24 mouse cellular contexts compared by ENCODE assay signal in genomic region chr2:58183658-58184057, GRCm38 (mm10). TPM values are rescaled to one million over a fixed set of nuclear protein-coding genes. Genes with fewer than 3 reads are reported as not detected.
DNase-seq lines count a peak whose midpoint lies in the region; ATAC-seq and TF ChIP-seq lines count a peak whose summit lies in the region.
"Had no signal": no experiment of that assay in that cellular context is flagged by ENCODE, and none has a peak within 500 bp of the region (broad histone marks: within the 10 kb centered on the region; RNA-seq: fewer than 3 reads in every experiment).

No protein-coding gene starts in this region.

- peak; percentile 29 for DNase-seq in kidney, adult 2 months
- peak; percentile 55 to 63 for DNase-seq in spleen, postnatal 36 days (ENCODE audit: low spot score in 2 of 2)
- no peak for DNase-seq in spleen, adult 18-20 months
- DNase-seq in splenic B cell, adult 2 months (ENCODE audit: low read depth, low spot score) = peak; percentile 74
- DNase-seq in hindbrain, embryonic 11.5 days (ENCODE audit: low spot score) = no peak
- DNase-seq: adrenal gland, postnatal 14 days; cerebellum, postnatal 14 days; embryo, embryonic 11 days; kidney, adult 11 months; kidney, postnatal 10 days; layer of hippocampus, postnatal 36 days; lung, embryonic 14.5 days; retina, postnatal 1 day; right cerebral cortex, postnatal 4 days; thymus, postnatal 36 days had no signal

- H3K9me3 ChIP-seq in kidney, embryonic 16.5 days (ENCODE audit: low read length) = no peaks in the 10 kb centered on the region
- no peaks in the 10 kb centered on the region for H3K9me3 ChIP-seq in hindbrain, embryonic 11.5 days (ENCODE audit: control insufficient read depth, low read length)
- no peaks in the 10 kb centered on the region for H3K9me3 ChIP-seq in intestine, postnatal 0 days (ENCODE audit: control insufficient read depth)
- H3K9me3 ChIP-seq: heart, embryonic 10.5 days; hindbrain, embryonic 15.5 days; limb, embryonic 13.5 days; midbrain, embryonic 15.5 days had no signal

- TF ChIP-seq POLR2A in kidney, adult 2 months (IDR thresholded peaks at IDR 0.05; ENCODE audit: low read depth, low read length) = no peak

- WGBS in kidney, adult 2 months = 77% methylated on average over 2 of the region's 2 CpGs
- 79% methylated on average over 2 of the region's 2 CpGs for WGBS in kidney, embryonic 16.5 days
- 82% methylated on average over 2 of the region's 2 CpGs for WGBS in hindbrain, embryonic 11.5 days
- 83% methylated on average over 2 of the region's 2 CpGs for WGBS in intestine, postnatal 0 days

- ATAC-seq in kidney, embryonic 16.5 days (ENCODE audit: low FRiP score, low TSS enrichment) = no peak
- ATAC-seq in megakaryocyte, adult 5-6 weeks (ENCODE audit: poor library complexity, severe bottlenecking) = peak; percentile 90
- no peak for ATAC-seq in hindbrain, embryonic 11.5 days (ENCODE audit: low FRiP score)
- no peak for ATAC-seq in intestine, postnatal 0 days
- ATAC-seq: midbrain, embryonic 15.5 days; Patski had no signal

- no peaks in the 10 kb centered on the region for H3K27me3 ChIP-seq in kidney, adult 2 months (replicated peaks; ENCODE audit: control insufficient read depth, insufficient read depth, low read length)
- no peaks in the 10 kb centered on the region for H3K27me3 ChIP-seq in kidney, embryonic 16.5 days (ENCODE audit: insufficient read depth, low read length)
- H3K27me3 ChIP-seq in splenic B cell, adult 2 months (ENCODE audit: control insufficient read depth, insufficient read depth, low read length, poor library complexity, severe bottlenecking) = no peaks in the 10 kb centered on the region
- H3K27me3 ChIP-seq in hindbrain, embryonic 11.5 days (ENCODE audit: control insufficient read depth, insufficient read depth, low read length) = no peaks in the 10 kb centered on the region
- no peaks in the 10 kb centered on the region for H3K27me3 ChIP-seq in intestine, postnatal 0 days (replicated peaks; ENCODE audit: control insufficient read depth, insufficient read depth, low read length)
- H3K27me3 ChIP-seq: hindbrain, embryonic 15.5 days; limb, embryonic 13.5 days; midbrain, embryonic 15.5 days; Patski had no signal

- no peak overlapping the region for H3K4me3 ChIP-seq in kidney, adult 2 months (ENCODE audit: insufficient read depth, low read depth, low read length)
- H3K4me3 ChIP-seq in kidney, embryonic 16.5 days (ENCODE audit: low read length) = no peak overlapping the region
- H3K4me3 ChIP-seq in hindbrain, embryonic 11.5 days (ENCODE audit: low read depth, low read length) = no peak overlapping the region
- H3K4me3 ChIP-seq in intestine, postnatal 0 days (ENCODE audit: low read depth, low read length) = no peak overlapping the region
- H3K4me3 ChIP-seq: heart, embryonic 10.5 days; hindbrain, embryonic 15.5 days; limb, embryonic 13.5 days; midbrain, embryonic 15.5 days had no signal

- peaks cover 1% of the 10 kb centered on the region; the same call in 1 of the 2 replicates for H3K4me1 ChIP-seq in kidney, adult 2 months (ENCODE audit: control insufficient read depth, insufficient read depth, low read length)
- H3K4me1 ChIP-seq in kidney, embryonic 16.5 days (ENCODE audit: insufficient read depth, low read length) = no peaks in the 10 kb centered on the region
- H3K4me1 ChIP-seq in hindbrain, embryonic 11.5 days (replicated peaks; ENCODE audit: control insufficient read depth, insufficient read depth, low read length) = no peaks in the 10 kb centered on the region
- no peaks in the 10 kb centered on the region for H3K4me1 ChIP-seq in intestine, postnatal 0 days (replicated peaks; ENCODE audit: control insufficient read depth, insufficient read depth, low read length)
- H3K4me1 ChIP-seq: heart, embryonic 10.5 days; hindbrain, embryonic 15.5 days; limb, embryonic 13.5 days; midbrain, embryonic 15.5 days had no signal

- no peak for TF ChIP-seq CTCF in kidney, adult 2 months (conservative IDR thresholded peaks at IDR 0.05; ENCODE audit: insufficient read depth, insufficient read length, low read depth, low read length)
- no peak for TF ChIP-seq CTCF in intestine, postnatal 0 days (IDR thresholded peaks at IDR 0.05; ENCODE audit: low read depth)

- no peak overlapping the region for H3K27ac ChIP-seq in kidney, adult 2 months (ENCODE audit: insufficient read depth, low read depth, low read length)
- H3K27ac ChIP-seq in kidney, embryonic 16.5 days (ENCODE audit: low read length) = no peak overlapping the region
- H3K27ac ChIP-seq in hindbrain, embryonic 11.5 days (ENCODE audit: low read depth, low read length) = no peak overlapping the region
- no peak overlapping the region for H3K27ac ChIP-seq in intestine, postnatal 0 days (ENCODE audit: low read depth, low read length)
- H3K27ac ChIP-seq: heart, embryonic 10.5 days; hindbrain, embryonic 15.5 days; limb, embryonic 13.5 days; midbrain, embryonic 15.5 days had no signal

- H3K4me2 ChIP-seq in kidney, embryonic 16.5 days (replicated peaks; ENCODE audit: low read depth, low read length) = no peak overlapping the region
- H3K4me2 ChIP-seq in hindbrain, embryonic 11.5 days (replicated peaks; ENCODE audit: low read depth, low read length) = no peak overlapping the region
- no peak overlapping the region for H3K4me2 ChIP-seq in intestine, postnatal 0 days (replicated peaks; ENCODE audit: low read depth)
- H3K4me2 ChIP-seq: hindbrain, embryonic 15.5 days; limb, embryonic 13.5 days; lung, embryonic 14.5 days; midbrain, embryonic 15.5 days had no signal

- H3K36me3 ChIP-seq in kidney, adult 2 months (ENCODE audit: control insufficient read depth, insufficient read depth, low read length) = no peaks in the 10 kb centered on the region
- no peaks in the 10 kb centered on the region for H3K36me3 ChIP-seq in kidney, embryonic 16.5 days (ENCODE audit: insufficient read depth, low read length)
- no peaks in the 10 kb centered on the region for H3K36me3 ChIP-seq in splenic B cell, adult 2 months (ENCODE audit: control insufficient read depth, insufficient read depth, low read length, poor library complexity, severe bottlenecking)
- no peaks in the 10 kb centered on the region for H3K36me3 ChIP-seq in hindbrain, embryonic 11.5 days (ENCODE audit: control insufficient read depth, insufficient read depth, low read length)
- no peaks in the 10 kb centered on the region for H3K36me3 ChIP-seq in intestine, postnatal 0 days (ENCODE audit: control insufficient read depth, insufficient read depth)
- H3K36me3 ChIP-seq: heart, embryonic 10.5 days; hindbrain, embryonic 15.5 days; limb, embryonic 13.5 days; midbrain, embryonic 15.5 days had no signal

- H3K9ac ChIP-seq in kidney, embryonic 16.5 days (replicated peaks; ENCODE audit: low read length) = no peak overlapping the region
- H3K9ac ChIP-seq in hindbrain, embryonic 11.5 days (ENCODE audit: low read depth, low read length) = no peak overlapping the region
- no peak overlapping the region for H3K9ac ChIP-seq in intestine, postnatal 0 days (ENCODE audit: low read depth, low read length)
- H3K9ac ChIP-seq: hindbrain, embryonic 15.5 days; limb, embryonic 13.5 days; lung, embryonic 14.5 days; midbrain, embryonic 15.5 days had no signal

RNA-seq across cellular contexts. Expression of gene Cytip, which starts 11.7 kb away (rescaled TPM):
- 22.0 and 23.1 TPM in 2 replicates for polyA plus RNA-seq in kidney, adult 2 months (2012; rRNA removed)
- 1.4 and 1.5 TPM in 2 replicates for polyA plus RNA-seq in kidney, embryonic 16.5 days (2015; fragmentation: Nextera tagmentation; extraction: Ambion mirVana)
- total RNA-seq in megakaryocyte, adult 5-6 weeks (2015) = 125 and 144 TPM in 2 replicates
- total RNA-seq in megakaryocyte, adult 5-6 weeks (2017) = 285 and 325 TPM in 2 replicates
- polyA plus RNA-seq in hindbrain, embryonic 11.5 days (2014; fragmentation: Nextera tagmentation; extraction: Ambion mirVana) = 0.11 and 0.20 TPM in 2 replicates
- polyA plus RNA-seq in intestine, postnatal 0 days (2015; fragmentation: Nextera tagmentation; extraction: Ambion mirVana) = 0.98 and 1.0 TPM in 2 replicates
- total RNA-seq: layer of hippocampus, adult 18-20 months had no signal

Comparison
In these comparisons a context has a peak if more than half of its experiments do, and no peak if none do; other contexts are left out.
1. DNase-seq: peak in kidney, adult 2 months (single experiment), spleen, postnatal 36 days (2 of 2) and splenic B cell, adult 2 months (single experiment); none in spleen, adult 18-20 months (0 of 2) and hindbrain, embryonic 11.5 days (single experiment).